Mouse (Mus musculus) liver, adult 10 weeks (tissue): ENCODE results near the gene Kyat1. TPM values are rescaled to one million over a fixed set of nuclear protein-coding genes. Genes with fewer than 3 reads are reported as not detected.

ENCODE experiments used
- polyA plus RNA-seq: library from polyadenylated mRNA; stranded (reverse); fragments of 350-450 nt; fragmentation: Illumina TruSeq; extraction: RNeasy Lipid Tissue Mini Kit (QIAGEN cat#74804); gene quantifications from one replicate; pipeline ENCODE4 v1.2.3, GENCODE M21; 2014; ENCODE audit warnings: low read depth, low replicate concordance

Gene Kyat1
- 13.5 TPM for polyA plus RNA-seq

DNA sequence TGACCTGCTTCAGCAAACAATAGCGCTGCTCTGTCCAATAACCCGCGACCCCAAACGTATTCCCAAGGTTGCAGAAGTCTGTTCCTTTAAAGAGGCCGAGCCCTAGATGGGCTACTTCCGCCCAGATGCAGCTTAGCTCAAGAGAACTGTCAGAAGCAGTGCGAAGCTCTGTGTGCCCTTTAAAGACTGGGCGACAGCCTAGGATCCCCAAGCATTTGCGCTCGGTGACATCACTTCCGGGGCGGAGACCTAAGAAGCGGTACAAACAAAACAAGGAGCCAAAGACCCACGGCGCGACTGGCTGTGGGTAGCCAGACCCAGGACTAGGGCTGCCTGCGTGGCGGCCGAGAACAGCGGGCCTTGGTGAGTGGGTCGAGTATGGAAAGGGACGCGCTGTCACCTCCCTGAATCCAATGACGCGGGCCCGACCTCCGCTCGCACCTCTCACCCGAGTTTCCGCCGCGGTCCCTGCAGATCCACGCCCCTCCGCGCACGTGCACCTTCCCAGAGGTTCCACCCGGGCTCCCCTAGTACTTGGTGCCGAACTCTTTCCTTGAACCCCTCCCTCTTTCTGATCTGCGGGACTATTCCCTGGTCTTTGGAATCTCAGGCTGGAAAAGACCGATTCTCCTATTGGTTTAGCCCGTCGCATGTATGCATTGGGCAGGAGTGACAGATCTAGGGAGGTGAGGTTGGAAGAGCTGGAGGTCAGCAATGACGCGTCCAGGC lies at the start of gene Kyat1:
Kyat1 (minus strand) TSS at position 219 of the 729 bp plus-strand sequence.

DNA sequence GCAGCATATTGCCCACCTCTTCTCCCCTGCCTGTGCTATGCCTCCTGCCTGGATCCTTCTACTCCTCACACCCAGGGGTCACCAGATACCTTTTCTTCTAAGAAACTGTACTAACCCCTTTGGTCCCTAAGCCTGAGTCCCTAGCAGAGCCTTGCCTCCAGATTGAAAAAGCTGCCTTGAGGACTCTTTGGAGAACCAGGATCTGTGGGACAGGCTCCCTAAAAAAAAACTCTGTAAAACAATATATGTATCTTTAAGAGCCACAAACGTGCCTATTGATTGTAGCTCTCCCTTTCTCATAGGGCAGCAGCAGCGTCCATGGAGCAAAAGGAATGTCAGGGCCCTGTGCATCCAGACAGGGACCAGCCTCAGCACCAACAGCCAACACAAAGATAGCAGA lies 34.6 kb upstream of the Kyat1 start, which contains the start of gene Gm28035:
Gm28035 (plus strand) TSS at position 301 of the 400 bp plus-strand sequence.

DNA sequence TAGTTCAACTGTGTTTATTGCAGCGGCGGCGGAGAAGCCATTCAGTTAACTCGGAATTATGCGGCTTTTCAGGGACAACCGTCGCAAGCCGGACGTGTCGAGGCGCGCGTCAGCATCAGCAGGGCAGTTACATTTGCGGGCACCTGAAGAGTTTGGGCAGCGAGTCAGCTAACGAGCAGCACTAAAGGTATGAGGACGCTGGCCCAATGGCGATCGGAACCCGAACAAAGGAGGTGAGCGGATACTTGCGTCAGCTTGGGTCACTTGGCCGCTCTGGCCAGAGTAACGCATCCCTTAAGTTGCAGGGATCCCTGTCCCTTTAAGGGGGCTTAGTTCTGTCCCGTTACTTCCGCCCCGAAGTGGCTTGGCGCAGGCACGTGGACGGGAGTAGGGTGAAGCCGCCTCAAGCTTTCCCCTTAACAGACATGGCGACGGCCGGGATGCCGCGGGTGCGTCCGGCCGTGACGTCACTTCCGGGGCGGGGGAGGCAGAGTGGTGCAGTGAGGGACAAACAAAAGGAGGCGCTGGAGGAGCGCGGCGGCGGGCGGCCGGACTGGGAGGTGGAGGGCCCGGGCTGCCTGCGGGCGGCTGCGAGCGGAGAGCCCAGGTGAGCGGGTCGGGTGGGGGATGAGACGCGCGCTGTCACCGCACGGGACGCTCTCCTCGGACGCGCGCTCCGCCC lies 31.7 kb upstream of the Kyat1 start, which contains the start of gene Lrrc8a:
Lrrc8a (plus strand) TSS at position 517 of the 682 bp plus-strand sequence.

GRCm38 (mm10) chr2:30177700-30178675 lies 27.7 kb downstream of the Kyat1 start, which contains the start of gene Spout1:
Gene Spout1 (minus strand): TSS chr2:30178459.

GRCm38 (mm10) chr2:30171371-30171996 lies 34.2 kb downstream of the Kyat1 start, which contains the start of gene Endog:
Gene Endog (plus strand): TSS chr2:30171493.

Other genes with a start within 250 kb of the Kyat1 start
- gene Sptan1, start 240.3 kb downstream of the Kyat1 start, polyA plus RNA-seq, result 9.0 TPM
- gene Wdr34, start 157.0 kb downstream of the Kyat1 start, polyA plus RNA-seq, result 0.34 TPM
- gene Set, start 148.5 kb downstream of the Kyat1 start, polyA plus RNA-seq, result 144 TPM
- gene Pkn3, start 128.2 kb downstream of the Kyat1 start, polyA plus RNA-seq, result not detected
- 2.7 TPM for gene Zdhhc12, start 112.2 kb downstream of the Kyat1 start, polyA plus RNA-seq
- gene Zer1, start 81.3 kb downstream of the Kyat1 start, polyA plus RNA-seq, result 2.0 TPM
- gene Tbc1d13, start 72.1 kb downstream of the Kyat1 start, polyA plus RNA-seq, result 6.5 TPM
- 0.64 TPM for gene Endog, start 34.4 kb downstream of the Kyat1 start, polyA plus RNA-seq
- gene Spout1, start 27.4 kb downstream of the Kyat1 start, polyA plus RNA-seq, result 0.53 TPM
- 3.3 TPM for gene Lrrc8a, start 31.9 kb upstream of the Kyat1 start, polyA plus RNA-seq
- 0.26 TPM for gene Gm28035, start 34.7 kb upstream of the Kyat1 start, polyA plus RNA-seq
- gene Phyhd1, start 60.4 kb upstream of the Kyat1 start, polyA plus RNA-seq, result 72.7 TPM
- not detected for gene Gm28038, start 75.2 kb upstream of the Kyat1 start, polyA plus RNA-seq
- 5.8 TPM for gene Dolk, start 80.5 kb upstream of the Kyat1 start, polyA plus RNA-seq
- 1.1 TPM for gene Nup188, start 80.5 kb upstream of the Kyat1 start, polyA plus RNA-seq
- 1.8 TPM for gene Sh3glb2, start 153.5 kb upstream of the Kyat1 start, polyA plus RNA-seq
- gene Miga2, start 158.4 kb upstream of the Kyat1 start, polyA plus RNA-seq, result 2.6 TPM
- 1.2 TPM for gene Dolpp1, start 186.4 kb upstream of the Kyat1 start, polyA plus RNA-seq
- gene Crat, start 210.0 kb upstream of the Kyat1 start, polyA plus RNA-seq, result 7.4 TPM
- gene Ptpa, start 210.2 kb upstream of the Kyat1 start, polyA plus RNA-seq, result 3.8 TPM